Mouse (Mus musculus) liver, adult 10 weeks (tissue): ENCODE data around the gene Tfb2m. TPM values are rescaled to one million over a fixed set of nuclear protein-coding genes. Genes with fewer than 3 reads are reported as not detected.

Experiments
- polyA plus RNA-seq: library from polyadenylated mRNA; stranded (reverse); fragments of 350-450 nt; fragmentation: Illumina TruSeq; extraction: RNeasy Lipid Tissue Mini Kit (QIAGEN cat#74804); gene quantifications from one replicate; pipeline ENCODE4 v1.2.3, GENCODE M21; 2014; ENCODE audit warnings: low read depth, low replicate concordance

Tfb2m gene
- 71.2 TPM for polyA plus RNA-seq

DNA sequence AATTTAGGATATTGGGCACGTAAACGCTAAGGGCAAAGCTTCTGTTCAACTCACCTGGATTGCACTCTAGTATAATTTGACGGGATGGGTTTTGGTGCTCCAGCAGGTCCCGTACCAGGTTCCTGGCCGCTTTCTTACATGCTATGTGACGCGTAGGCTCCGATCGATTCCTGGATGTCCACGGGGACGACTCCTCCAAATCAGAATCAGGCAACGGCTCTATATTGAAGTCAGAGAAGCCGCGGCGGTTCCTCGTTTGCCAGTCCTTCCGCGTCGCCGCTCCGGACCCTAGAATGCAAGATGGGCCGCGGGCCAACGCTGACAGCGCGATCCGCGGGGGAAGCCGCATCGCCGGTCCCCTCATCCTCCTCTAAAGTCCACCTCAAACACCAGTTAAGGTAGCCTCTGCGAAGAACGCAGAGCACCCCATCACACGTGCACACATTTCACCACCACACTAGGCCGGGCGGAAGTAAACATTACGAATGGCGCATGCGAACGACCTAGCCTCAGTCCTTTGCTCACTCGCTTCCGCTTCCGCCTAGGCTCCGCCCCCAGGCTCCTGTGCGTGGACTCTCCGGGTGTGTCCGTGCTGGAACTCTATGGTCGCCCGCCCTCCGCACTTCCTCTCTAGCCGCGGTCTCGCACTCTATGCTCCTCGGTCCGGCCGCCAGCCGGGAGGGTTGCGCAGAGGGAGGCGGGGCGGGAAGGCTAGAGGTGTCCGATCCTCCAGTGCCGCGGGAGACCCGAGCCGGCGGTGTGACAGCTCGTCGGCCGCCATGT lies at the start of gene Tfb2m, which contains the start of gene Cnst:
TSS of gene Tfb2m (minus strand) at position 500 of the 783 bp plus-strand sequence.
TSS of gene Cnst (plus strand) at position 603 of the 783 bp plus-strand sequence.

DNA sequence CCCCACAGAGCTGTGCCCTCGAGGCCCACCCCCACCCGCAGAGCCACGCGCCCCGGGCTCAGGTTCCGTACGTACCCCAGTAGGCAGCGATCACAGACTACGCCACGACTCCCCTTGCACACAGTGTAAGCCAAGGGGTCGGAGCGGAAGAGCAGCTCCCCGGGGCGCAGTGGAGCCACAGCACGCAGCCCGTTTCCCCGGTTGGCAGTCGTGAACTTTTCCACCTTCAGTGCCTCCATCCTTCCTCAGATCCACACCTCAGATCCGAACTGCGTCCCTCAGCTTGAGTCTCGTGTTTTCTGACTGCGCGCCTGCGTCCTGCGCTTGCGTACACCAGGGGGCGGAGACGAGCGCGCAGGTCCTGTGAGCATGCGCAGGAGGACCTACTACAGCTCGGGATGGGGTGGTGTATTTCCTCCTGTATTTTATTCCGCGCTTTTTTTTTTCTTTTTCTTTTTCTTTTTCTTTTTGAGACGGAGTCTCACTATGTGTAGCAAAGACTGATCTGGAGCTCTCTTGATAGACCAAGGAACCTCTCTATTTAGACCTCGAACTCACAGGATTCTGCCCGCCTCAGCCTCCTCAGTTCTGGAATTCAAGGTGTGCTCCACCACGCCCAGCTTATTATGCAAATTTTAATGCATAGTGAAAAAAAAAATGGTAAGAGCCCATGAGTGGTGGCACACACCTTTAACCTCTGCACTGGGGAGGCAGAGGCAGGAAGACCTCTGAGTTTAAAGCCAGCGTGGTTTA lies 28.2 kb downstream of the Tfb2m start, which contains the start of gene Smyd3:
TSS of gene Smyd3 (minus strand) at position 329 of the 753 bp plus-strand sequence.

Other genes starting within 250 kb of the Tfb2m start
- gene Smyd3, start 28.2 kb downstream of the Tfb2m start, polyA plus RNA-seq = 0.53 TPM
- 10.6 TPM for gene Cnst, start 103 bp upstream of the Tfb2m start, polyA plus RNA-seq
- 9.2 TPM for gene Sccpdh, start 121.9 kb upstream of the Tfb2m start, polyA plus RNA-seq
- not detected for gene Kif28, start 199.0 kb upstream of the Tfb2m start, polyA plus RNA-seq